Mouse (Mus musculus): Measurements from ENCODE around the gene Fam149b. TPM values are rescaled to one million over a fixed set of nuclear protein-coding genes. Genes with fewer than 3 reads are reported as not detected.
"Not testable (repeated sequence)": the region's sequence is repeated elsewhere in the genome, so short reads cannot be mapped to it uniquely, and the experiment has no call there.

Gene Fam149b
- total RNA-seq (2021), result 10 to 100 TPM; 43.0 to 50.2 TPM
- long read RNA-seq, full-length matches to known transcripts, result 17 of 60 reads
- long read RNA-seq, partial matches to known transcripts, result 2 of 60 reads
- long read RNA-seq, other reads (novel, unspliced or antisense), result 41 of 60 reads

DNA sequence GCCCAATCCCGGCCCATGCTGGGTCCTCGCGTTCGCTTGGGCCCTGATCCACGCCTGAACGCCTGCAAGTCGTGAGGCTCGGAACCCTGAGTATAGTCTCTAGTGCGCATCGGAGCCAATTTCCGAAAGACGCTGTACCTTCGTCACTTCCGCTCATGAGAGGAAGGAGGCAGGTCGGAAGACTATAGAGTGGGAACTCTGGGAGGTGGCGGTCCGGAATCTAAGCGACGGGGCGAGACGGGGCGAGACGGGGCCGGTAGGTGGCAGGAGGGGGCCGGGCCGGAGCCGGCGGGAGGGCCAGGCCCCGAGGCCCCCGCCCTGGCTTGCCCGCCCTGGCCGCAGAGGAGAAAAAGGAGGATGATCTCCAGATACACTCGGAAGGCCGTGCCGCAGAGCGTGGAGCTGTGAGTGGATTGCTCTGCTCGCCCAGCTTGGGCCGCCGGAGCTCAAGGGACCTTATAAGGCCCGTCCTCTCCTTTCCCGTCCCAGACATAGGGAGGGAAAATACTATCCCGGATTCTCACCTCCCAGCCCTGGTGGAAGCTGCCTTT lies at the start of gene Fam149b, which contains the start of gene Ecd:
TSS of gene Fam149b (plus strand) at position 172 of the 551 bp plus-strand sequence.
TSS of gene Ecd (minus strand) at position 131 of the 551 bp plus-strand sequence.
- peak; percentile 94 to 96 for DNase-seq (ENCODE audit: low spot score in 2 of 2)

DNA sequence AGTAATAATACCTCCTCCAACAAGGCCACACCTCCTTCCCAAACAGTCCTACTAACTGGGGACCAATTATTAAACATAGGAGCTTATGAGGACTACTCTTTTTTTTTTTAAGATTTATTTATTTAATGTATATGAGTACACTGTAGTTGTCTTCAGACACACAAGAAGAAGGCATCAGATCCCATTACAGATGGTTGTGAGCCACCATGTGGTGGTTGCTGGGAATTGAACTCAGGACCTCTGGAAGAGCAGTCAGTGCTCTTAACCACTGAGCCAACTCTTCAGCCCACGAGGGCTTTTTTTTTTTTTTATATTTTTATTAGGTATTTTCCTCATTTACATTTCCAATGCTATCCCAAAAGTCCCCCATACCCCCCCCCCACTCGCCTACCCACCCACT lies 42.9 kb upstream of the Fam149b start:
- not testable (repeated sequence) for DNase-seq (ENCODE audit: low spot score in 2 of 2)

DNA sequence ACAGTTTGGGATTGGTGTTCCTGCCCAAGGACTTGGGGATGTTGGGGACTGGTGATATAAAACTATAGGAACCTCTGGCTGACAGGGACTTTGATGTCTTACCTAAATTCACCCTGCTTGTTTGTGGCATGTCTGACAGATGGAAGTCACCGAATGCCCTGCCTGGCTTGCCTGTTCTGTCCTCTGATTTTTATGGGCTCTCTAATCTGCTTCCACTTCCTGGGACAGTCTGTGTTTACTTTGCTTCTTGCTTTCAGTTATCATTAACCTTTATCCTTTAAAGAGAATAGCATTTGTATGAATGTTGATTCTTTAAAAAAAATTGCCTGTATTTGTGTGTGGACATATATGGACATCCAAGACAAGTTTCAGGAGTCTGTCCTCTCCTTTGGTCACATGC lies 32.8 kb upstream of the Fam149b start:
- DNase-seq (ENCODE audit: low spot score in 2 of 2), result no peak

DNA sequence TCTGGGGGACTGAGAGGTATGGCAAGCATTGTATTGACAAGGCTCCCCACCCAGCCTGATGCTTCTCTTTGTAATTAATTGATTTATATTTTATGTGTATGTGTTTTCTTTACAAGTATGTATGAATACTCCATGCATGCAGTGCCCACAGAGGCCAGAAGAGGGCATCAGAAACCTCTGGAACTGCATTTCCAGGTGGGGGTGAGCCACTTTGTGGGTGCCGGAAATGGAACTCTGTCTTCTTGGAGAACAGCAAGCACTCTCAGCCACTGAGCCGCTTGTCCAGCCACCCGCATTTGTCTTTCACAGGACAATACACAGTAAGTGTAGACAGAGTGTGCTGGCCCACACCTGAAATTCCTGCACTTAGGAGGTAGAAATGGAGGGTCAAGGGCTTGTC lies 28.5 kb upstream of the Fam149b start:
- DNase-seq (ENCODE audit: low spot score in 2 of 2), result peak; percentile 54 to 62

DNA sequence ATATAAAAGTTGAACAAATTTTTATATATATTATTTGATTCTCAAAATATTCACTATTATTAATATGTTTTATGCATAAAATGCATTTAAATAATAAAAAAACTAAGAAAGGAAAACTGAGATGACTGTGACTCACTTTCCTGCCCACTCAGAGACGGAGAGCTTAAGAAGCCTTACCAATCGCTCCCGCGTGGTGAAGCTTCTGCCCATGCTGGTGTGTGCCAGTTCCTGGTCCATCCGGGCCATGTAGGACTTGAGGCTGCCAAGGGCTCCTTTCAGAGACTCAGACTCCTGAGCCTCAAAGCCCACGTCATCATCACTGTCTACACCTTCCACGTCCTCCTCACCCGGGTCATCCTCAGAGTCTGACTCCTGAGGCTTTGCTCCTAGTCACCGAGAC lies 23.8 kb upstream of the Fam149b start:
- no peak for DNase-seq (ENCODE audit: low spot score in 2 of 2)

DNA sequence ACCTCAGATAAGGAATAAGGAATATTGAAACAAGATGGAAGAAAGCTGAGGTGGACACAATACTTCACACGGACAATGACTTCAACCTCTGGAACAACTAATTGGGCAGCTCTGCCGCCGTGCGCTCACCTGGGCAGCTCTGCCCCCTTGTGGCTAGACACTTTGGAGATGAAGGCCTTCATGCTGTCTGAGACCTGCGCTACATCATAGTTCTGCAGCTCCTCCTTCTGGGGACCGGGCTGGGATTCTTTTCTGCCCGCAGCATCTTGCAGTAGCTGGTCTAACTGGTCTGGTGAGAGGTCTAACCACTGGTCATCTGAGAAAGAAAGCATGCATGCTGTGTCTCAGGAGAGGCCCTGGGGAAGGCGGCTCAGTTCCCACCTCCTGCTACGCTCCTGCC lies 19.5 kb upstream of the Fam149b start:
- no peak for DNase-seq (ENCODE audit: low spot score in 2 of 2)

DNA sequence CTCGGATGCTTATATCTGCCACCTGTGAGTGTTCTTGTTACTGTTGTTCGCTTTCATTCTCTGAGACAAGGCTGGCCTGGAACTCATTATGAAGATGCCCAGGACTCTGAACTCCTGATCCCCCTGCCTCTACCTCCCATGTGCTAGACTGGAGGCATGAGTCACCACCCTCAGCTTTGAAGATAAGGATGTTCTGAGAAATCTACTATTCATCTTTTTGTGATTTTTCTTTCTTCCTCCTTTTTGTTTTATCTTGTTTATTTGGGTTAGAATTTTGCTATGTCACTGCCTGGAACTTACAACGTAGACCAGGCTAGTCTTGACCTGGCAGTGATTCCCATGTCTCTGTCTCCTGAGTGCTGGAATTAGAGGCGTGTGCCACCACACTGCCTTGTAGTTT lies 16.6 kb upstream of the Fam149b start:
- no peak for DNase-seq (ENCODE audit: low spot score in 2 of 2)

DNA sequence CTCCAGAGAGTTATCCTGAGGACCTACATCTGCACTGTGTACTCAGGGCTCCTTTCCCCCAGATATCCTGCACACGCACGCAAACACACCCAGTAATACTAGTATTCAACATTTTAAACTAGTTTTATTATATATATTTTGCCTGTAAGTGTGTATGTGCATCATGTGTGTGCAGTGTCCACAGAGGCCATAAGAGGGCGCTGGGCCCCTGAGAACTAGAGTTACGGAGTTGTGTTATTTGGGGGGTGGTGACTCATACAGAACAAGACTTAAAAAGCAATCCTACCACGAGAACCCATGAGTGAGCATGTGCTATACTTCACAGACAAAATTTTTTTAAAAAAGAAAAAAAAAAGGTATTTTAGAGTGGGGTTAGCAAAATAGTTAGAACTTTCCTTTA lies 8.5 kb upstream of the Fam149b start:
- no peak for DNase-seq (ENCODE audit: low spot score in 2 of 2)

DNA sequence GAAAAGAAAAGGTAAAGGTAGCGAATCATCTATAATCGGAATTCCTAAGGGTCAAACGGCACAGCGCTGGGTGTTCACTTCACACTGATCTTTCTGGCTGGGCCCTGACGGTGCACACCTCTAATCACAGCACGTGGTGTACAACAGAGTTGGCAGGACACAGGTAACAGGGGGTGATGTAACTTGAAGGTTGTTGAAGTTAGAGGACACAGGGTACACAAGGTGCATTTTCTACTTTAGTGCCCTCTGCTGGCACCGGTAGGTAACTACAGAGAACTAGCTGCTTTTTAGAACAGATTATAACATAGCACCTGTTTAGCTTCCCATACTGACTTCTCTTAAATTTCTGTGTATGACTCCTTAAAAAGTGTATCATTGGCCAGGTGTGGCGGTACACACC lies 7.8 kb upstream of the Fam149b start:
- DNase-seq (ENCODE audit: low spot score in 2 of 2), result peak; percentile 14 to 32

DNA sequence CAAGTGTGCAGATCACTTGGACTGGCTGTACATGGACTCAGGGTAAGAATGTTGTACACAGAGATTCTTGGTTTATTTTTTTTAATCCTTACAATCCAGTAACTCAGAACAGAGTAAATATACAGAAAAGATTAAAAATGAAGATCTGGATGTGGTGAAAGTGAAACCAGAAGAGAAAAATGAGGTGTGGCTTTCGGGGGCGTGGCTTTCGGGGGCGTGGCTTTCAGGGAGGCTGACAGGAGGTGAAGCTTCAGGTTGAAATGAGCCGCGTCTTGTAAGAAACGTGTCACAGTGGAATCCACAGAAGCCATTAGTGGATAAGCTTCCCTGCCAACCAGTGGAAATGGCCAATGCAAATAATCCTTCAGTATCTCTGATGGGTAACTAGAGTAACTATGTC lies 7.1 kb upstream of the Fam149b start:
- DNase-seq (ENCODE audit: low spot score in 2 of 2), result no peak

DNA sequence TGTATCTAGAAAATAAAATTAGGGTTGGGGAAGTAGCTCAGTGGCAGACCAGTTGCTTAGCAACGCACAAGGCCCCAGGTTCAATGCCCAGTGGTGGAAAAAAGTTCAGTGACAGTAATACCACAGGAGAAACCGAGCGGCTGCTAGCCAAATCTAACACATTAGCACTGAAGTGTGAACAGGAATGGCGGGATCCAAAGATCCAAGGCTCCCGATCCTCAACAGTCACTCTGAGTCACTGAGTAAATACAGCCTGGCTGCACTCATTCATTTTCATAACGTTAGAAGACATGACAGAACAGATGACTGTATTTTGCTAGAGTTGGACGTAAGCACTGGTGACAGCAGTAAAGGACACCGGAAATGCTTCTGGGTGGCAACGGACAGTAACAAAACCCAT lies 2.1 kb upstream of the Fam149b start:
- DNase-seq (ENCODE audit: low spot score in 2 of 2), result no peak

DNA sequence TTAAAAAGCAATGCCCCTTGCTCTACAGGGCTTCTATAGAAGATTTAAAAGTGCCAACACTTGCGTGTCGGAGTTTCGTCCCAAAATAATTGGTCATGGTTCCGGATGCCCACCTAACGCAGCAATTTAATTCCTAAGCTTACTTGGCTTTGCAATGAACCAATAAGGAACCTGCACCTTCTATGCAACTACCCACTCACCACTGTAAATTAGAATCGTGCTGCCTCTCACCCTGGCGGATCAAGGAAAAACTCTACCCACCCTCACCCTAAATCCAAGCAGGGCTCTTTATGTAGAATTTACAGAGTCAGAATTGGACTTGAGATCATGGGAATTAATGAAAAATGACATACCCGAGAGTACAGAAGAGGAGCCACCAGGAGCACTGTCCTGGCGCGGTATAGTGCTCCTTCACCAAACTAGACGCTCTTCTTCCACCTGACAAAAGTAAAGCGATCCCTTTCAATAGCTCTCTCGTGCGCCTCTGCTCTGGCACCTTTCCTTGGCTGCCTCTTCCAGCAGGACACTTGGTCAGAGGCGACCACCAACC lies 446 bp upstream of the Fam149b start:
- DNase-seq (ENCODE audit: low spot score in 2 of 2), result no peak

DNA sequence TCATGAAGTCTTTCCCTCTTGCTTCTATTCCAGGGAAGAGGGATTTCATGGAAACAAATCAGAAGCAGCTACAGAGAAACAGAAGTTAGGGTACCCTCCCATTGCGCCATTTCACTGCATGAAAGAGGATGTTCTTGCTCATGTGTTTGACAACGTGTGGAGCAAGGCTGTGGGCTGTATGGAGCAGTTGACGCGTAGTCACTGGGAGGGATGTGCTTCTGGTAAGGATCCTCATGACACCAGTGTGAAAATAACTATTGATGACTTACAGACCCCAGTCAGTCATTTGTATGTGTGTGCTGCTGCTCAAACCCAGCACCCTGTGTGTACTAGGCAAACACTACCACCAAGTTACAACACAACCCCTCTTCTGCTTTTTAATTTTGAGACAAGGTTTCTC lies 15.3 kb downstream of the Fam149b start:
- no peak for DNase-seq (ENCODE audit: low spot score in 2 of 2)

DNA sequence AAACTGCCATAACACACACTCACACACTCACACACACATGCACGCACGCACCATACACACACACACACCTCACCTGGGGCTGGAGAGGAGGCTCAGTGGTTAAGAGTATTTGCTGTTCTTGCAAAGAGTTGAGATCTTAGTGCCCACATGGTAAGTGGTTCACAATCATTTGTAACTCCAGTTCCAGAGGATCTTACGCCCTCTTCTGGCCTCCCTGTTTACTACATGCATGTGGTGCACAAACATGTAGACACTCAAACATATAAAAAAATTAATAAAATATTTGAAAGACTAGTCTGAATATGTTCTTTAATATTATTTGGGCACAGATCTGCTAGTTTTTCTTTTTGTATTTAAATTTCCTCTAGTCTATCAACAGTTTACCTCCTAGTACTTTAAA lies 20.3 kb downstream of the Fam149b start:
- DNase-seq (ENCODE audit: low spot score in 2 of 2), result no peak

DNA sequence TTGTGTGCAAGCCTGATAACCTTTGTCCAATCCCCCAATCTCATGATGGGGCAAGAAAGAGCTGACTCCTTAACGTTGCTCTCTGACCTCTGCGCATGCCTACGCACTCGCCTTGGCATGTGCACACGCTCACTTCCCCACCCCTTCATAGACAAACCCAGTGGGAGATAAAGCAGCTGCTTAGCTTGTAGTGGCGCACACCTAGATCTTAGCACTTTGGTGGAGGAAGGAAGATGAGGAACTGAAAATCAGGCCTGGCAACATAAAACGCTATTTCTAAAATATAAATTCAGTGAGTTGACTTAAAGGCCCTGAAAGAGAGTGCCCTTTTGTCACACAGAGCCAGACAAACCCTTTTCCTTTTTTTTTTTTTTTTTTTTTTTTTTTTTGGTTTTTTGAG lies 22.8 kb downstream of the Fam149b start:
- DNase-seq (ENCODE audit: low spot score in 2 of 2), result no peak

DNA sequence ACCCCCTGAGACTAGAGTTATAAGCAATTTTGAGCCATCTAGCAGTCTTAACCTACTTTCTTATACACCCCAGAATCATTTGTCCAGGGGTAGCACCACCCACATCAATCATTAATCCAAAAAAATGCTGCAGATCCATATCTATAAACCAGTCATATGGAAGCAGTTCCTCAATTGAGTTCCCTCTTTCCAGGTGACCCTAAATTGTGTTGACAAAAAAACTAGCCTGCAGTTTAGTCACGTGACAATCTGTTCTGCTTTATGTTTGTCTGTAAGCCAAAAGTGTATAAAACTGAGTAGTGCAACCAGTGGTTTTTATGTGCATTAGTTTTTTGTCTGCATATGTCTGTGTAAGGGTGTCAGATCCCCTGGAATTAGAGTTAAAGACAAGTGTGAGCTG lies 23.9 kb downstream of the Fam149b start:
- DNase-seq (ENCODE audit: low spot score in 2 of 2), result no peak

DNA sequence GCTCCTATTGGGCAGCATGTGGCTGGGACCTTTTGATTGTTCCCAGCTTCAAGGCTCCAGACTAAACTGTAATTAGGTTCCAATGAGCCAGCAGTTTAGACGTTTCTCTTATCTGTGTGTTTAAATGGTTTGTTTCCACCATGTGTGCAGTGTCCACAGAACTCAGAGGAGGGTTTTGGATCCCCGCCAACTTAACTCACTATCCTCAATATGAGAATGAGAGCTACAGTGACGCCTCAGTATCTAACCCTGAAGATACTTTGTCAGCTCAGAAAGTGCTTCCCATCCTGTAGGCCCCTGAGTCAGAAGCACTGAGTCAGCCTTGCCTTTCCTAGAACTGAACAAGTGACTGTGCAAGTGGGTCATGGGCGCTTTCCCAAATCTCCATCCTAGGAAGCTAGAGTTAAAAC lies 29.2 kb downstream of the Fam149b start:
- no peak for DNase-seq (ENCODE audit: low spot score in 2 of 2)

DNA sequence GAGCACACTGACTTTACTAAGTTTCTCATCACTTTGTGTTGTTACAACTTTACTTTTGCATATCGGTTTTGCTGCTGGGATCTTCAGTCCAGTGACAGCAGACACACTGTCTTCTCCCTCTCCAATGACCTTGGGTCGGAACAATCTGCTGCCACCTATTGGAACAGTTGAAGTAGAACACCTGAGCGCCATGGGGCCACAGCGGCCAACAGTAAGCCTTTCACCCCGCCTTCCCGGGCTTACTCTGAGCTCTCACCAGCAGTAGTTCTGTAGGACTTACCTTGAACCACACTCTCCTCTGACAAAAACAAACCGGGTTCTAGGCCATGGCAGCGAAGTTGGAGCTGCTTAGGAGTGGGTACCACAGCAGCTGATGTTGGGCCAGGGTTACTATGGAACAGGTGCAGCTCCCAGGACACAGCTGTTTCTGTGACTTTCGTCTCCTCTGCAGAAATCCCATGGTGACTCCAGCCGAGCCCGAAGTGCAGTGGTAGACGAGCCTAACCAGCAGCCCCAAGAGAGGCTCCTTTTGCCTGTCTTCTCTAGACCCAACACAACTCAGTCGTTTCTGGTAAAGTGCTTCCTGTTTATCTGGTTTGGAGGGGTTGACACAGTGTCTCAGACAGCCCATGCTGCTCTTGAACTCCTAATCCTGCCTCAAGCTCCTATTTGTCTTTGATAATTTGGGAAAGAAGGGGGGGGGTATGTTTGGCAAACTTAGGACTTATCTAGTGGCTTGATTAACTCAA lies 30.5 kb downstream of the Fam149b start:
- peak in 1 of 2 experiments; percentile 32 for DNase-seq (ENCODE audit: low spot score in 2 of 2)

DNA sequence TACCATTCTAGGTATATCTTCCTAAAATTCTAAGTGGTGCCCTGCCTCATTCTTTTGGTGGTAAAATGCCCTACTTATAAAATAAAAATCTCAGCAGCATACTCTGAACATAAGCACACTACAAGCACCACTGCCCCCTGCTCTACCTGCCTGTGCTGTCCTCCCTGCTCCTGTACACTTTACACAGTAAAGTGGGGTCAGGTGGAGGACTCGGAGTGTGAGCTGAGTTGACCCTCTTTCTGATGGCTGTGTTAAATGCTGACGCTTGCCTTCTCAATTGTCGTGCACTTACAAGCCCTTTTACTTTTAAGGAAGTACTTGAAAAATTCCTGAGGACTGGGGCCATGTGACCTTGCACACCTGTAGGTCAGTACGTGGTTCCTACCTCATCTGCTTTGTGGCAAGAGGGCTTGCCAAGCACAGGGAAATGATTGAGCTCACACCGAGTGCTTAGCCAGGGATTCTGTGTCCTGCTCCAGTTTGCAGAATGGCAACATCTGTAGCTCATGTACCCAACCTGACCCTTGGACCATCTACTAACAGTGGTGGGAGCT lies 31.2 kb downstream of the Fam149b start:
- no peak for DNase-seq (ENCODE audit: low spot score in 2 of 2)

DNA sequence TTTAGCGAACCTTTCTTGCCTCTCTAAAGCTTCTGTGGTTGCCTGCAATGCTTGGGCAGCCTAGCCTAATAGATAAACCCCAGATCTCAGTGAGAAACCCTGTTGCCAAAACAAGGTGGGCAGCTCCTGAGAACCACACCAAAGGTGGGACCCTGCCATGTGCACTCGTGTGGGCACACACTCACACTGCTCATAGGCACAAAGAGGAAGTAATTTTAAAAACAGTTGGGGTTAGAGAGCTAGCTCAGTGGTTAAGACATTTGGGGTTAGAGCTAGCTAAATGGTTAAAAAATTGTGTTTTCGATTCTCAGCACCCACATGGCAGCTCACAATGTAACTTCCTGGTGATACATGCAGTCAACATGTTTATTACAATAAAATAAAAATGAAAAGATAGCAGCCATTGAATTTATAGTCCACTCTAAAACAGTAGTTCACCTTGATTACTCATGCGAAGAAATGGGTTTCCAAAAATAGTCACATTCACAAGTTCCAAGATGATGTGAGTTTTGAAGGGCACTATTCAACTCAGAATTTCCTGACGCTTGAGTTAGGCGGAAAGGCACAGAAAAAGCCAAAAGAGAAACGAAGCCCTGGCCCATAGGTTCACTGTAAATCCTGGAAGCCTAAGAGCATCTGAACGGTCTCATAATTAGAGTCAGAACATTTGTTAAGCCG lies 31.9 kb downstream of the Fam149b start:
- no peak for DNase-seq (ENCODE audit: low spot score in 2 of 2)

DNA sequence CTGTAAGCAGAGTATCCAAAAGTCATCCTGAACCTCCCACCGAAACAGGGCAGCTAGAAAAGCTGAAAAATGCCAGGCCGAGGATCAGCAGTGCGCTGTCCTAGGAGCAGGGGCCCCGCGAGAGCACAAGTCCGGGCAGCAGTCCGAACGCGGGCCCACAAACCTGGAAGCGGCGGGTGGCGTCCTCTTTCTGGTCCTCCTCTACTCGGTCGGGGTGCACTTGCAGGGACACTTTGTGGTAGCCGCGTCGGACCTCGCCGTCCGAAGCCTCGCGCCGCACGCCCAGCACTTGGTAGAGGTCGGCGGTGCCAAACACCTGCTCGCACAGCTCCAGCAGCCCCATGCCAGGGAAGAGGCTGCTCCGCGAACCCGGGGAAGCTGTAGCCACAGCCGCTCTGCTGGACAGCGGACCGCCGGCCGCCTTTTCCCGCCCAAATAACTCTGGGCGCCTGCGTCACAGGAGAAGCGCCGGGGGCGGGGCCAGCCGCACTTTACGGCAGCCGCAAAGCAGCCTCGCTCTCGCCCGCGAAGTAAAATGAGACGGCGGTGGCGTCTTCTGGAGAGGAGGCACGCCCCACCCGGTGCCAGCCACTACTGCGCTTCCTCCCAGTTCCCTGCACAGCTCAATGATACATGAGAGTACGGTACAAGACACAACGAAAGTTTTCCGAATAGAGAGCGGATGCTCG lies 40.6 kb downstream of the Fam149b start, which contains the start of gene Dnajc9:
TSS of gene Dnajc9 (minus strand) at position 470 of the 689 bp plus-strand sequence.
- peak; percentile 94 to 96 for DNase-seq (ENCODE audit: low spot score in 2 of 2)
